Mouse (Mus musculus) ES-E14 (cell line): Measurements from ENCODE around the gene Zbtb8os. TPM values are rescaled to one million over a fixed set of nuclear protein-coding genes. Genes with fewer than 3 reads are reported as not detected.

Experiments
- DNase-seq: peaks from one replicate; pipeline ENCODE4 v3.0.0-alpha.2; 2013; ENCODE audit warnings: low read depth, low spot score
- H3K27ac ChIP-seq: 2 replicates; pipeline ENCODE4 v1.5.1; 2012; ENCODE audit warnings: low read depth, mild to moderate bottlenecking, low read length, moderate library complexity, mixed read lengths; ENCODE audit not compliant: poor library complexity, insufficient read depth, severe bottlenecking
- H3K36me3 ChIP-seq: 2 replicates; pipeline ENCODE4 v1.6.1; 2012; ENCODE audit warnings: mild to moderate bottlenecking, low read length, moderate library complexity, mixed read lengths; ENCODE audit not compliant: control insufficient read depth, poor library complexity, insufficient read depth, severe bottlenecking
- H3K4me1 ChIP-seq, 2 experiments: fragments of 150-350 bp in 1 of 2; sonication (generic) in 1 of 2; 2 replicates each; pipeline ENCODE4 v1.6.1; 2012; ENCODE audit warnings: low read length in 2 of 2, mild to moderate bottlenecking in 1 of 2, mixed read lengths in 1 of 2; ENCODE audit not compliant: control insufficient read depth in 2 of 2, insufficient read depth in 2 of 2, poor library complexity in 1 of 2
- H3K4me3 ChIP-seq, 2 experiments: fragments of 150-350 bp in 1 of 2; sonication (generic) in 1 of 2; 2 replicates each; pipeline ENCODE4 v1.5.1; 2012; ENCODE audit warnings: low read length in 2 of 2, low read depth in 1 of 2, mild to moderate bottlenecking in 1 of 2, mixed read lengths in 1 of 2; ENCODE audit not compliant: insufficient read depth in 1 of 2, poor library complexity in 1 of 2, severe bottlenecking in 1 of 2
- H3K9ac ChIP-seq: 2 replicates; pipeline ENCODE4 v1.6.1; 2012; ENCODE audit warnings: low read depth, mild to moderate bottlenecking, low read length, mixed read lengths; ENCODE audit not compliant: poor library complexity, insufficient read depth, severe bottlenecking
- H3K9me3 ChIP-seq: fragments of 150-350 bp; sonication (generic); 2 replicates; pipeline ENCODE4 v1.6.1; 2012; ENCODE audit warnings: low read depth, mild to moderate bottlenecking, low read length; ENCODE audit not compliant: control insufficient read depth, insufficient read depth
- CHD2 ChIP-seq: IDR thresholded peaks from 2 replicates; pipeline ENCODE4 v1.6.1; 2014; ENCODE audit warnings: mild to moderate bottlenecking, low read depth, low read length, inconsistent platforms
- HCFC1 ChIP-seq: IDR thresholded peaks from 2 replicates; pipeline ENCODE4 v1.6.1; 2012; ENCODE audit warnings: low read length, inconsistent platforms, borderline replicate concordance; ENCODE audit not compliant: insufficient read depth
- MAFK ChIP-seq: IDR thresholded peaks from 2 replicates; pipeline ENCODE4 v1.6.1; 2014; ENCODE audit warnings: mild to moderate bottlenecking, low read depth, low read length, inconsistent platforms; ENCODE audit not compliant: insufficient read depth
- ZC3H11A ChIP-seq: IDR thresholded peaks from 2 replicates; pipeline ENCODE4 v1.6.1; 2012; ENCODE audit warnings: low read depth, mild to moderate bottlenecking, inconsistent platforms, low read length, borderline replicate concordance
- ZNF384 ChIP-seq: IDR thresholded peaks from 2 replicates; pipeline ENCODE4 v1.6.1; 2012; ENCODE audit warnings: low read depth, low read length, inconsistent platforms
- in situ Hi-C, 2 experiments: fragments of 600-800 bp; cut with MboI; formaldehyde crosslinking; loops; one replicate each; pipeline ENCODE4 v1.15.1; 2025; ENCODE audit warnings: low sequenced_read_pairs in 2 of 2, inconsistent platforms in 1 of 2; ENCODE audit not compliant: unreplicated experiment in 2 of 2
- total RNA-seq: library from RNA; depleted of rRNA; stranded (reverse); fragments of 300-350 nt; gene quantifications from 2 replicates; pipeline ENCODE4 v1.2.3, GENCODE M21; 2012

Gene Zbtb8os
- total RNA-seq, 1 experiment = 59.9 TPM

DNA sequence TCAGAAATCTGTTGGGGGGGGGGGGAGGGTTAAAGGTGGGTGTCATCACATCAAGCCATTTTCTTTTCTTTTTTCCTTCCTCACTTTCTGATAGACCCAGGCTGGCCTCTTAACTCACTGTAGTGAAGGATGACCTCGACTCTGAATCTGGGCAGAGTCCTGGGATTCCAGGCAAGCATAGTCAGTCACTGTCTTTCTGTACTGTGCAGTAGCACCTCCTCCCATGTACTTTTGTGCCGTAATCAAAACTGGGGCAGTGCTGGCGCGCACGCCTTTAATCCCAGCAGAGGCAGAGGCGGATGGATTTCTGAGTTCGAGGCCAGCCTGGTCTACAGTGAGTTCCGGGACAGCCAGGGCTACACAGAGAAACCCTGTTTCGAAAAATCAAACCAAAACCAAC is 31.7 kb upstream of the Zbtb8os start:
- H3K9ac ChIP-seq = no peak overlapping the region
- DNase-seq = no peak
- H3K4me1 ChIP-seq = peaks cover 0 to 2% of the 10 kb centered on the region in 2 experiments; a peak in 3 of 4 replicates
- in situ Hi-C loops = no loop called here
- peaks cover 12% of the 10 kb centered on the region for H3K36me3 ChIP-seq
- TF ChIP-seq CHD2 (no peak), ZC3H11A (no peak), ZNF384 (no peak), HCFC1 (no peak), MAFK (no peak)
- no peak overlapping the region for H3K27ac ChIP-seq
- H3K9me3 ChIP-seq = no peaks in the 10 kb centered on the region
- no peak overlapping the region for H3K4me3 ChIP-seq

DNA sequence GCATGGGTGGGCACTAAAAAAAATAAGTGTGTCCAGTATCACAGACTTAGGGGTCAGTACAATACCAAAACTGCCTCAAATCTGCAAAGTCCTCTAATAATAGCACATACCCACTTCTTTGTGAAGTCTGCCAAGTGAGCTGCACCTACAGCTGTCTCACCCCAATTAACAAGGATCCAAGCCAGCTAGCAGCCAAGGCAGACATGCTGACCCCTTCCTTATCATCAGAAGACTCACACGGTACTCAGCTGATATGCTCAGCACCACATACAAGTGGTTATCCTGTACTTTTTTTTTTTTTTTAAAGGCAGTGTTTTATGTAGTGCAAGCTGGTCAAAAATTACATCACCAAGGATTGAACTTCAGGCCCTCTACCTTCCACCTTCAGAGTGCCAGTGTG is 31.2 kb upstream of the Zbtb8os start:
- Histone ChIP-seq H3K4me1 (peaks cover 0 to under 1% of the 10 kb centered on the region in 2 experiments; a peak in 3 of 4 replicates), H3K36me3 (peaks cover 13% of the 10 kb centered on the region), H3K27ac (no peak overlapping the region), H3K4me3 (no peak overlapping the region), H3K9ac (no peak overlapping the region), H3K9me3 (no peaks in the 10 kb centered on the region)
- no peak for TF ChIP-seq ZNF384
- TF ChIP-seq CHD2 = no peak
- no peak for TF ChIP-seq HCFC1
- no peak for TF ChIP-seq MAFK
- TF ChIP-seq ZC3H11A = no peak
- in situ Hi-C loops = no loop called here
- no peak for DNase-seq

DNA sequence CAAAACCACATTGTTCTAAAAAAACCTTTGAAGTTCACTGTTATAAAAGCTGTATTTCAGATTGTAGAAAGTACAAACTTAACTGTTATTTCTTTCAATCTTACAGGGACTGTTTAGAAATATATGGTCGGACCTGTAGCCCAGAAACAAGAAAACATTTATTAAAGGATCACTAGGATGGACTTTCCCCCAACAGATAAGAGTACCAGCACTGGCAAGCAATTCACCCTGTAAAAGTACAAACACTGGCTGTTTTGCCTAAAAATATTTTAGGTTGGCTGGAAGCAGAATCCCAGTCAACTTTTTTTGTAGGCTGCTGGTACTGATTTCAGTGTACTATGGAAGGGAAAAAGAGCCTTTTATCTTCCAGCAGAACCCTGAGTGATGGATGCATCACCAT is 27.6 kb upstream of the Zbtb8os start:
- in situ Hi-C loops = no loop called here
- H3K4me3 ChIP-seq = no peak overlapping the region
- H3K9me3 ChIP-seq = no peaks in the 10 kb centered on the region
- H3K4me1 ChIP-seq = peaks cover 0 to 2% of the 10 kb centered on the region in 2 experiments; a peak in 3 of 4 replicates
- peaks cover 24% of the 10 kb centered on the region for H3K36me3 ChIP-seq
- TF ChIP-seq ZNF384 = no peak
- no peak for TF ChIP-seq HCFC1
- no peak for TF ChIP-seq ZC3H11A
- TF ChIP-seq MAFK = no peak
- no peak for TF ChIP-seq CHD2
- no peak overlapping the region for H3K27ac ChIP-seq
- H3K9ac ChIP-seq = no peak overlapping the region
- DNase-seq = no peak

DNA sequence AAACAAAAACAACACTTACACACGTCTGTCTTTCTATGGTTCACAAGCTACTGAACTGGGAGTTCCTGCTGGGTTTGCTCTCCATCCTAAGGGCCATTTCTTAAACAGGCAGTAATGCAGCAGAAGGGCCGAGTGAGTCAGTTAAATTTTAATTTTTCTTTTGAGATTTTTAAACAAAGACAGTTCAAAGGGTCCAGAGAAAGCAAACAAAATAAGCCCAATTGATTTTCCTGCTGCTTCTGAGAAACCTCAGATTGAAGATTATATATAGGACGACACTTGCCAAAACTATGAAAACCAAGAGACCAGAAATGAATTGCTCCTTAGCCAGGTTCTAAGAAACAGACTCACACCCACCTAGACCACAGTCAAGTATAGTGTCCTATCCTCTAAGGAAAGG is 21.6 kb upstream of the Zbtb8os start:
- Histone ChIP-seq H3K9me3 (no peaks in the 10 kb centered on the region), H3K36me3 (peaks cover 31% of the 10 kb centered on the region), H3K4me1 (peaks cover 0 to 2% of the 10 kb centered on the region in 2 experiments; a peak in 2 of 4 replicates), H3K27ac (no peak overlapping the region), H3K9ac (no peak overlapping the region), H3K4me3 (no peak overlapping the region)
- in situ Hi-C loops = no loop called here
- no peak for DNase-seq
- no peak for TF ChIP-seq HCFC1
- no peak for TF ChIP-seq CHD2
- no peak for TF ChIP-seq MAFK
- no peak for TF ChIP-seq ZC3H11A
- no peak for TF ChIP-seq ZNF384

DNA sequence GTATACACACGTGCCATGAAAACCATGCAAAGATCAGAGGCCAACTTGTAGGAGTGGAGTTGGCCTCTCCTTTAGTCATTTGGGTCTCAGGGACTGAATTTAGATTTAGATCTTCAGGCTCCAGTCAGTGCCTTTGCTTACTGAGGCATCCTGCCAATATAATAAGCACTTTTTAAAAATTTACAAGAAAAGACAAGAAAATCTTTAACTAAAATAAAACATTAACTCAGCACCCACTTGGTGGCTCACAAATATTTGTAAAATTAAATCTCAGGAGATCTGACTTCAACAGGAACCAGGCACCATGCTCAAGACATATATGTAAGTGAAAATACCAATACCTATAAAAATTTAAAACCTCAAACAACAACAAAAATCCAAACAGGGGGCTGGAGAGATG is 14.6 kb upstream of the Zbtb8os start:
- no peak for TF ChIP-seq ZC3H11A
- H3K36me3 ChIP-seq = peaks cover 27% of the 10 kb centered on the region
- no peak for DNase-seq
- H3K9me3 ChIP-seq = no peaks in the 10 kb centered on the region
- H3K9ac ChIP-seq = no peak overlapping the region
- no peak overlapping the region for H3K27ac ChIP-seq
- H3K4me3 ChIP-seq = no peak overlapping the region
- no peaks in the 10 kb centered on the region for H3K4me1 ChIP-seq
- in situ Hi-C loops = no loop called here
